Mouse (Mus musculus) testis, adult 2 months (tissue): ENCODE results near the gene Etv1. TPM values are rescaled to one million over a fixed set of nuclear protein-coding genes. Genes with fewer than 3 reads are reported as not detected.

Experiments
- H3K27ac ChIP-seq: fragments of 200-500 bp; 2 replicates; pipeline ENCODE4 v1.5.1; 2012; ENCODE audit warnings: low read depth, low read length; ENCODE audit not compliant: control insufficient read depth, insufficient read depth
- H3K27me3 ChIP-seq: fragments of 200-500 bp; 2 replicates; pipeline ENCODE4 v1.6.1; 2012; ENCODE audit warnings: mild to moderate bottlenecking, low read length, moderate library complexity; ENCODE audit not compliant: control insufficient read depth, insufficient read depth
- H3K36me3 ChIP-seq: fragments of 200-500 bp; 2 replicates; pipeline ENCODE4 v1.6.1; 2012; ENCODE audit warnings: mild to moderate bottlenecking, low read length; ENCODE audit not compliant: control insufficient read depth, insufficient read depth
- H3K4me1 ChIP-seq: fragments of 200-500 bp; 2 replicates; pipeline ENCODE4 v1.6.1; 2012; ENCODE audit warnings: low read length; ENCODE audit not compliant: control insufficient read depth, insufficient read depth
- H3K4me3 ChIP-seq: fragments of 200-500 bp; 2 replicates; pipeline ENCODE4 v1.5.1; 2012; ENCODE audit warnings: low read depth, mild to moderate bottlenecking, low read length, moderate library complexity, mixed read lengths; ENCODE audit not compliant: control insufficient read depth
- CTCF ChIP-seq: fragments of 200-500 bp; IDR thresholded peaks from 2 replicates; pipeline ENCODE4 v1.5.1; 2012; ENCODE audit warnings: low read depth, mild to moderate bottlenecking, inconsistent platforms, low read length, moderate library complexity; ENCODE audit not compliant: control insufficient read depth, insufficient read depth, insufficient replicate concordance
- POLR2A ChIP-seq: fragments of 200-500 bp; IDR thresholded peaks from 2 replicates; pipeline ENCODE4 v1.6.1; 2012; ENCODE audit warnings: low read depth, mild to moderate bottlenecking, inconsistent platforms, low read length, moderate library complexity; ENCODE audit not compliant: control insufficient read depth
- polyA plus RNA-seq: library from polyadenylated mRNA; depleted of rRNA; stranded (reverse); fragments of >200 nt; gene quantifications from 2 replicates; pipeline ENCODE4 v1.2.3, GENCODE M21; 2012; rRNA removed

The Etv1 gene
- polyA plus RNA-seq, result 2.7 and 3.4 TPM in 2 replicates

DNA sequence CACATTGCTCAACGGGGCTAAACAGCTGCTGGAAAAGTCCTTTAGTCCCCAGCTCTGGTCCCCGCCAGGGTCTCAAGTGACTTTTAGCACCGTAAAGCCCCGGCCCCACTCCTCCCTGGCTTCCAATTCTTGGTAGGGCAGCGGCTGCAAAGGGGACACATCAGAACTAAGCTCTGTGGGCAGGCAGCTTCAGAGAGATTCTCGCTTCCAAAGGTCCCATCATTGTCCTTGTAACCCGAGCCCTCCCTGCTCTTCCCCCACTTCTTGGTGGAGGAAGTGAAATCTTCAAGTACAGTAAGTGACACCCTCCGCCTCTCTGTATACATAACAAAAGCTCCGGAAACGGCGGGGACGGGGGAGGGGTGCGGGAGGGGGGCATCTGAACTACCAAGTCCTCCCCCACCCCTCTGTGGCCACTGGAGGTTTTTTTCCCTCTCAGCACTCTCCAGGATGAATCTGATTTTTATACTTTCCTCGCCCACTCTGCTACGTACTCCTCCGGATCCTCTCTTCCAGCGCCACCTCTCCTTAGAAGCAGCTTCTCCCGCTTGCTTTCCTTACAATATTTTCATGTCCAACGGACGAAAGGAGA lies at the start of gene Etv1:
Gene Etv1 (plus strand): TSS at position 195 of the 592 bp plus-strand sequence.
- peaks cover 3% of the 10 kb centered on the region for H3K4me1 ChIP-seq
- H3K36me3 ChIP-seq, result no peaks in the 10 kb centered on the region
- H3K27ac ChIP-seq, result peak within 1 kb of the TSS; percentile 78
- TF ChIP-seq CTCF, result no peak
- no peak for TF ChIP-seq POLR2A
- peak within 1 kb of the TSS; percentile 87 for H3K4me3 ChIP-seq
- no peaks in the 10 kb centered on the region; the same call in 1 of the 2 replicates for H3K27me3 ChIP-seq

DNA sequence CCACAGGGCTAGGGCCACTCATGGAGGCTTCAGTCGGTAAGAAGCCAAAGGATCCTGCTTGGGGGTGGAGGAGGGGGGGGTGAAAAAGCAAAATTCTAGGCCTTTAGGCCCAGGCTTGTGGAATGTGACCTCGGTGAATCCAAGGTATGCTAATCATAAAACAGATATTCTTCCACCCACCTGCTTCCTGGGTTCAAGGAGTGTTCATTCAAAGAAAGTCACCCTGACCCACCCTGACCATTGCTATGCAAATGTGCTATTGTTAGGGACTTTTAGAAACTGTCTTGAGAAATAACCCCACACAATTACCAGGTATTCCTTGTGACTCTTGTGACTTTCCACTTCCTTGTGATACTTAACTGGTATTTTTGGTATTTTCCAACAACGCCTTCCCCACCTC lies 49.5 kb upstream of the Etv1 start:
- H3K36me3 ChIP-seq, result no peaks in the 10 kb centered on the region
- TF ChIP-seq CTCF (no peak), POLR2A (no peak)
- no peak overlapping the region for H3K4me3 ChIP-seq
- no peaks in the 10 kb centered on the region for H3K27me3 ChIP-seq
- H3K4me1 ChIP-seq, result no peaks in the 10 kb centered on the region
- no peak overlapping the region for H3K27ac ChIP-seq

DNA sequence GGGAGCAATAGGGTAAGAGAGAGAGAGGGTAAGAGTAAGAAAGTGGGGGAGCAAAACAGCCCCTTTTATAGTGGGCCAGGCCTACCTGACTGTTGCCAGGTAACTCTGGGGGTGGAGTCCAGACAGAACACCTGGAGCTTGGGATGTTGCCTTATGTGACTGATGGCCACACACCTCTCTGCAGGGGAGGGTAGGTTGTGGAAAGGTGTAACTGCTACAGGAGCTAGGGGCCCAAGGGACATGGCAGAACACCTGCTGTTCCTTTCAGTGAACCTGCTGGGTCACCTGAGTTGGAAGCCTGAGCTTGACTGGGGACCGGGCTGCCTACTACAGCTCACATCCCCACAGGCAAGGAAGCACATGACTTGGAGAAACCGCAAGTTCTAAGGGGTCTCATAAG lies 48.4 kb upstream of the Etv1 start:
- no peak for TF ChIP-seq POLR2A
- no peak for TF ChIP-seq CTCF
- Histone ChIP-seq H3K27ac (no peak overlapping the region), H3K4me1 (no peaks in the 10 kb centered on the region), H3K4me3 (no peak overlapping the region), H3K36me3 (no peaks in the 10 kb centered on the region), H3K27me3 (no peaks in the 10 kb centered on the region)

DNA sequence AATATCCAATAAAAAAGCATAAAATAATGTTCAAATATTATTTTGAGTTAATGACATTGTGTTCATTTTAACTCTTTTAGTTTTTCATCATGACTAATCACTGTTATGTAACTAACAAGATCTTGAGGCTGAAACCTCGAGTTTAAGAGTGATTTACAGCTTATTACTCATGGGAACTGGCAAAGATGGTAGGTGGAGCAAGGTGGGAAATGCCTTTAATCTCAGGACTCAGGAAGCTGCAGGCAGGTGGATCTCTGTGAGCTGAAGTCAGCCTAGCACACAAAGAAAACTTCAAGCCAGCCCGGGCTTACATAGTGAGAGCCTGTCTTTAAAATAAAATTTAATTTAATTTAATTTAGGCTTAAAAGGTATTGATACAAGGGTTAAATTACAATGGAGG lies 19.9 kb upstream of the Etv1 start:
- Histone ChIP-seq H3K36me3 (no peaks in the 10 kb centered on the region), H3K4me1 (no peaks in the 10 kb centered on the region), H3K4me3 (no peak overlapping the region), H3K27me3 (no peaks in the 10 kb centered on the region), H3K27ac (no peak overlapping the region)
- TF ChIP-seq CTCF (no peak), POLR2A (no peak)

DNA sequence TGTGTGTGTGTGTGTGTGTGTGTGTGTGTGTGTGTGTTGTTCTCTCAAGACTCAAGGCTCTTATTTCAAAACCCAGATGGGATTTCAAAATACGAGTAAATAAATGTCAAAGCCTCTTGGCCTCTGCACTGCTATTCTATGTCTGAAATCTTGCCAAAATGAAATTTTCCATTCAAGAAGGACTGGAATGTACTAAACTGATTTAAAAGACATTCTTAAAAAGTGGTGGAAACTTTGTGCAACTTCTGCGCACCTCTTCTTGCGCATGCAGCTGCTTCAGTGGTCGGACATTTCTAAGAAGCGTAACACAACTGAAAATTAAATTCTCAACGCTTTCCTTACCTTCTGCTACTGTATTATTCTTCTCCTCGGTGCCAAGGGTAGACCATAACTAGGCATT lies 1.9 kb upstream of the Etv1 start:
- peaks cover 3% of the 10 kb centered on the region for H3K4me1 ChIP-seq
- no peak overlapping the region for H3K4me3 ChIP-seq
- no peak overlapping the region for H3K27ac ChIP-seq
- TF ChIP-seq POLR2A (no peak), CTCF (no peak)
- H3K27me3 ChIP-seq, result no peaks in the 10 kb centered on the region; the same call in 1 of the 2 replicates
- H3K36me3 ChIP-seq, result no peaks in the 10 kb centered on the region

DNA sequence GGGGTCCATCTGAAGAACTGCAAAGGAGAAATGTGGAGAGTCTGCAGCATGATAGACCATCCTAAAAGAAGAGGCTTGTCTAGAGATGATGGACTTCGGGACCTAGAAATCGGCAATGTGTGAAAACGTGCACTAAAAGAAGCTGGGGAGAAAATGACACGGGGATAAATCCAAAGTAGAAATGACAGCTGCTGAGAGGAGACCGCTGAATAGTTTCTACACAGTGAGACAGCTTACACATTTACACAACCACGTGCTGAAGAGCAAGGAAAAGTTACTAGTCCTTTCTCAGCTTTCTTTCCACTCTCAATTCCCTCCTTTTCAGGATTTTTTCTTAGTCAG lies 1.3 kb upstream of the Etv1 start:
- H3K27ac ChIP-seq, result no peak overlapping the region
- no peaks in the 10 kb centered on the region; the same call in 1 of the 2 replicates for H3K27me3 ChIP-seq
- H3K4me1 ChIP-seq, result peaks cover 3% of the 10 kb centered on the region
- TF ChIP-seq CTCF (no peak), POLR2A (no peak)
- peak overlapping the region; percentile 87; the same call in 1 of the 2 replicates for H3K4me3 ChIP-seq
- H3K36me3 ChIP-seq, result no peaks in the 10 kb centered on the region

DNA sequence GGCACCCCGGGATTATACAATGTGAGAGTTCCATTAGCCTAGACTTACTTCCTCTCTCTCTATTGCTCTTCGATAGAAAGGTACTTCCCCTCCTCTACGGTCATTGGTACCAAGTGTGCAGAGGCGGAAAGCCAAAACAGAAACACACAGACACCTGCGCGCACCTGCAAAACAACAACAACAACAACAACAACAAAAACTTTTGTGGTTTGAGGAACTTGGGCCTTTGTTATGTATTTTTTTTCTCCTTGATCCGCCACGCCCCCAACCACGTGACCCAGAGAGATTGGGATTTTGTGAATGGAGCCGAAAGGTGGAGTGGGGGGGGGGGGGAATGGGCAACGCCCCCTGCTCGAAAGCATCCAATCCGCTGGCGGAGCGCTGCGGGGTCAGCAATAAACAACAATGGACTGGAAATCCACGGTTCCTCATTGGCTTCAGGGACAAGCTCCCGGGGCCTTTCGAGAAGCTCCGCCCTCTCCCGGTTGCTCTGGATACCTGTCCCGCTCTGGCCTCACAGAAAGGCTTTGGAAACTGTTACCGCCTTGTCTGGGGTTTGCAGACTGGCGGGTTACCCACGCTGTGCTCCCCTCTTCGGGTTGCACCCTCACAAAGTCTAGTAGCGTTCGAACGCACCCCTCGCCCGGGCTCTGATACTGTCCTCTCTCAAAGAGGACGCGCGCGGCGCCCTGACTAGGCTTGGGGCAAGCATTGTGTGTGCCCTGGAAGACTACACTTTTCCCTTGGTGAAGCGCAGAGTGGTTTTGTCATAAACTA lies 693 bp upstream of the Etv1 start:
- no peaks in the 10 kb centered on the region; the same call in 1 of the 2 replicates for H3K27me3 ChIP-seq
- peak; percentile 65 for TF ChIP-seq POLR2A
- TF ChIP-seq CTCF, result no peak
- H3K4me1 ChIP-seq, result peaks cover 3% of the 10 kb centered on the region
- no peaks in the 10 kb centered on the region for H3K36me3 ChIP-seq
- H3K27ac ChIP-seq, result peak overlapping the region; percentile 19
- peak overlapping the region; percentile 87 for H3K4me3 ChIP-seq
